Mouse (Mus musculus) cortical plate, adult 2 months (tissue): ENCODE measurements at regions not wholly inside any gene's neighbourhood (a gene's known extent, or its start where the extent isn't known, plus 50 kb on each side); places are given as distances from the start of the nearest gene placed in this dataset.

ENCODE experiments used
- H3K27ac ChIP-seq: fragments of 200-500 bp; 2 replicates; pipeline ENCODE4 v1.5.1; 2012; ENCODE audit warnings: low read length, control low read depth, inconsistent platforms; ENCODE audit not compliant: insufficient read depth
- H3K4me1 ChIP-seq: fragments of 200-500 bp; 2 replicates; pipeline ENCODE4 v1.6.1; 2011; ENCODE audit warnings: low read length; ENCODE audit not compliant: control insufficient read depth, insufficient read depth
- H3K4me3 ChIP-seq: fragments of 200-500 bp; 2 replicates; pipeline ENCODE4 v1.5.1; 2011; ENCODE audit warnings: mild to moderate bottlenecking, low read length, control low read depth; ENCODE audit not compliant: insufficient read depth
- CTCF ChIP-seq: fragments of 200-500 bp; IDR thresholded peaks from 2 replicates; pipeline ENCODE4 v1.5.1; 2011; ENCODE audit warnings: mild to moderate bottlenecking, control low read depth, low read length; ENCODE audit not compliant: insufficient read depth; ENCODE audit errors: extremely low read depth
- POLR2A ChIP-seq: fragments of 200-500 bp; IDR thresholded peaks from 2 replicates; pipeline ENCODE4 v1.6.1; 2011; ENCODE audit warnings: mild to moderate bottlenecking, low read length, control low read depth; ENCODE audit not compliant: insufficient read depth; ENCODE audit errors: extremely low read depth

GRCm38 (mm10) chr17:44366438-44366837, 178.1 kb downstream of the Clic5 start:
- Histone ChIP-seq H3K4me3 (no peak overlapping the region), H3K27ac (no peak overlapping the region), H3K4me1 (no peaks in the 10 kb centered on the region; the same call in 1 of the 2 replicates)
- TF ChIP-seq CTCF (no peak), POLR2A (no peak)

DNA sequence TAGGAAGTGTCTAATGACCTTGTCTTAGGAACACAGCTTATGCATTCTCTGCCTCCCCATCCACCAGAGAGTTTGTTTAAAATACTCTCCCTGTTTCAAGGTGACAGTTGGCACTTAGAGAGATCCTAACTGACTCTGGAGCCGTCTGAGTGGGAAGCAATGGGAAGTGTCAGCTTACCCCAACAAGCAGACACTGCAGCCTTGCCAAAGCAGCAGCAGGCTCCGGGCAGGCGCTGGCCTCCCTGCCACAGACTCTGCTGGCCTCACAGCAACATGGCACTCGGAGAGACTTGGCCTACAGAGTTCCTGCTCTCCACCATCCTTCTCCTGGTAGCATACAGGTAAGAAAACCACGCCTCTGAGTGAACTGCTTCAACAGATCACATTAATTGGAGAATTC, 179.2 kb downstream of the Clic5 start:
- Histone ChIP-seq H3K4me1 (no peaks in the 10 kb centered on the region; the same call in 1 of the 2 replicates), H3K27ac (no peak overlapping the region), H3K4me3 (no peak overlapping the region)
- TF ChIP-seq POLR2A (no peak), CTCF (no peak)

DNA sequence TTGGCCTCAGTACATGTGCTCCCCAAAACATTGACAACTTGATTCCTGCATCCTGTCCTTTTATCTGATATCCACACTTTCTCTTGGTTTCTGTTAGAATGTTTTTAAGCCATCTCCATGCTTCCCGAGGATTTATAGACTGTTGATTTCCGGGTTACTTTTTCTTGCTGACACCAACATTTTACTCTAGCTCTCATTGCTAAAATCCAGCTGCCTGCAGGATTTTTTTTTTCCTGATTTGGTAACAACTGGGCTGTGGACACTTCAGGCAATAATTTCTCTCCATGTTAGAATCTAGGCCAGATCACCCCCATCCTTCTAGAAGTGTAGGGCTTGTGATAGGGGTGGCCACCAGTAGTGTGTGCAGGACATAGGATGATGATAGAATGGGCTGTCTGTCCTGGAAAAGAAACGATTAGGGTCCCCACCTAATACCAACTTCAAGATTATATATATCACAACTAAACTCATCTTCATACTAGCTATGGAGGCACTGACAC, 182.6 kb downstream of the Clic5 start:
- TF ChIP-seq POLR2A = no peak
- TF ChIP-seq CTCF = no peak
- no peak overlapping the region for H3K4me3 ChIP-seq

DNA sequence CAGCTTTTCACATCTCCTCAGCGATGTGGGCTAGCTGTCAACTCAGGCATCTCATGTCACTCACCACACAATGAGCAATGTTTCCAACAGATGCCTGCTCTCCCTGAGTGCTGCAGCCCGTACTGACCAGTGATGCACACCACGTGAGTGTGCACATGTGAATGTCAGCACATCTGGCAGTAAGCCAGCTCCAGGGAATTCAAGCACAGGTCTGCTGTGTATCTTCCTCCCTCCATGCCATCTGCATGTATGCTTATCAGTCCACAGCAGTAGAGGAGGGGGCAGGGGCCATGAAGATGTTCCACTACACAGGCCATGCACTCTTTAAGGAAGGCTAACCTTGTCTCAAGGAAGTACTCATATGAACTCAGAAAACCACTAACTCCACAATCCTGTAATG, 183.2 kb downstream of the Clic5 start:
- Histone ChIP-seq H3K4me1 (no peaks in the 10 kb centered on the region; the same call in 1 of the 2 replicates), H3K27ac (no peak overlapping the region), H3K4me3 (no peak overlapping the region)
- TF ChIP-seq POLR2A = no peak
- TF ChIP-seq CTCF = no peak

More for the DNA sequence above, 182.6 kb downstream of the Clic5 start:
- Histone ChIP-seq H3K4me1 (no peaks in the 10 kb centered on the region; the same call in 1 of the 2 replicates), H3K27ac (no peak overlapping the region)

DNA sequence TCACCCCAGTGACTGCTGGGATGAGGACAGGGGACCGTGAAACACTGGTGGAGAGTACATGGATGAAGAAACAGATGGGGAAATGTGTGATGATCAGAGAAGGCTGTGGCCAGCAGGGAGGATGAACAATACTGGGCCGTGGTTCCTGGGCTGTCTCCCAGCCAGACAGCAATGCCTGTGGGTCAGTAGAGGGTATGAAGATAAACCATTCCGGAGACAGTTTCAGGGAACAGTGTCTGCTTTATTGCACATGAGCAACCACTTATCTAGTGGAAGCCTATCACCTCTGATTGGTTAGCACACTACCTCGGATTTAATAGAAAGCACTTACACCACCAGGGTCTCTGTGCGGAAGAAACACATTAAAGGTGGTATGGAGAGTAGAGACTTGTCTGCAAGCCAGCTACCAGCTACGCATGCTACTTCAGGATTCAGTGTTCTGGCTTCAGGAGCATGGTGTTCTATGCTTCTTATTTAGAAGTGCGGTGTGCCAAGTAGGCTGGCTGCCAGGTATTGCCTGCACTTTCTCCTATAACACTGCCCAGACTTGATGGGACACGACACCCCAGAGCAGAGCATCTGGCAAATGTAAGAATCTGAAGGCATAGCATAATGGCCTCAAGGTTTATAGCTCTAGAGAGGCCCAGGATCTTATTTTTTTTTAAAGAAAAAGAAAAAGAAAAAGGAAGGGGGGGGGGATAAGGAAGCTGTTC, 185.5 kb downstream of the Clic5 start:
- H3K4me1 ChIP-seq = no peaks in the 10 kb centered on the region
- no peak overlapping the region for H3K27ac ChIP-seq
- H3K4me3 ChIP-seq = no peak overlapping the region
- TF ChIP-seq CTCF (no peak), POLR2A (no peak)

DNA sequence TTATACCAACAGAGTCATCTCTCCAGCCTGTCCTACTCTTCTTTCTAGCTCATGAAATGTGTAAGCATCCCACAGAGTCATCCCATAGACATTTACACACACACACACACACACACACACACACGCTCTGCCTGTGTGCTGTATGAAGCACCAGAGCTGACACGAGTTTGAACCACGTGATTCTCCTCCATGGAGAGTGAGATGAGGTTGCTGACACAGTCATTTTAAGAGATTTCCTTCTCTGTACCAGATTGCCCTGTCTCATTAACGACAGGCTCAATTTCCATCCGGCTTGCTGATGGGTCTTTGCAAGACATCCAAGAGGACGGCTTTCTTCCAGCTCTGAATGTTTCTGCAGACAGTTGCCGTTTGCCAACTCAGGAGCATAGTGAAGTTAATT, 190.0 kb downstream of the Clic5 start:
- Histone ChIP-seq H3K4me3 (no peak overlapping the region), H3K4me1 (no peaks in the 10 kb centered on the region), H3K27ac (no peak overlapping the region)
- TF ChIP-seq CTCF = no peak
- TF ChIP-seq POLR2A = no peak

- Histone ChIP-seq H3K4me3 (no peak overlapping the region), H3K4me1 (no peaks in the 10 kb centered on the region), H3K27ac (no peak overlapping the region)
- TF ChIP-seq POLR2A = no peak
- TF ChIP-seq CTCF = no peak
Measured at GRCm38 (mm10) chr17:44388916-44389315, 200.5 kb downstream of the Clic5 start.

- no peaks in the 10 kb centered on the region for H3K4me1 ChIP-seq
Measured at GRCm38 (mm10) chr17:44397829-44398228, 209.4 kb downstream of the Clic5 start.

DNA sequence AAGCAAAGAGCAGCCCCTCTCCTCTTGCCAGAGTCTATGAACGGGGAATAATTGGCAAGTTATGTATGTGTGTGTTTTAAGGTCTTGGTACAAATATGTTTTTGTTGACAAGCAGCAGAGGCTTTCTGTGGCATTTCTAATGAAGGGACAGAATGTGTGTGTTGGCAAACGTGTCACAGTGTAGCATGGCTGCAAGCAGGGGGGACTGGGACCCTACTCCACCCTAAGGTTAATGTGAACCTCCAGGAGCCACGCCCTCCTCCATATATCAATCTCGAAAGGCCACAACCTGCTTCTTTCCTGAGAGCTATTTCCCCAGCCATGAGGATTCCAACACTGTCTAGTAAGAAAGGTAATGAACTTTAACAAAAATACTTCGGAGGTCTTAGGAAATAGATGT, 209.8 kb downstream of the Clic5 start:
- TF ChIP-seq POLR2A = no peak
- TF ChIP-seq CTCF = no peak
- Histone ChIP-seq H3K4me3 (no peak overlapping the region), H3K27ac (no peak overlapping the region), H3K4me1 (no peaks in the 10 kb centered on the region)

More at GRCm38 (mm10) chr17:44397829-44398228, 209.4 kb downstream of the Clic5 start:
- Histone ChIP-seq H3K4me3 (no peak overlapping the region), H3K27ac (no peak overlapping the region)
- TF ChIP-seq POLR2A = no peak
- TF ChIP-seq CTCF = no peak

DNA sequence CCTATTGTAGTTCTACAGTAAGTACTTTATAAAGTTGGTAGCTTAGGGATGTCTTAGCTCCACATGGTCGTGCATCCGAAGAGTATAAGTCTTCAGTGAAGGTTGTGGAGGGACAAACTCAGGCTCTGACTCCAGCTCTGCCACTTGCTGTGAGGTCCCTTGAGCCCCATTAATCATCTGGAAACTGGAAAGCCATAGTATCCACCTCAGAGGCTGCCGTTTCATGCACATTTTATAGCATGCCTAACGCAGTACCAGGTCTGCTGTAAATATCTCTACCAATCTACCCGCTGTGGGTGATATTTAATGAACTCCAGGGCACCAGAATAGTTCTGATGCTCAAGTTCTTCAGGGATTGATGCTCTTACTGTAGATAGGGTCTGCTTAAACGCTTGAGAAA, 216.5 kb downstream of the Clic5 start:
- TF ChIP-seq CTCF = no peak
- no peak for TF ChIP-seq POLR2A
- Histone ChIP-seq H3K4me3 (no peak overlapping the region), H3K4me1 (no peaks in the 10 kb centered on the region), H3K27ac (no peak overlapping the region)

DNA sequence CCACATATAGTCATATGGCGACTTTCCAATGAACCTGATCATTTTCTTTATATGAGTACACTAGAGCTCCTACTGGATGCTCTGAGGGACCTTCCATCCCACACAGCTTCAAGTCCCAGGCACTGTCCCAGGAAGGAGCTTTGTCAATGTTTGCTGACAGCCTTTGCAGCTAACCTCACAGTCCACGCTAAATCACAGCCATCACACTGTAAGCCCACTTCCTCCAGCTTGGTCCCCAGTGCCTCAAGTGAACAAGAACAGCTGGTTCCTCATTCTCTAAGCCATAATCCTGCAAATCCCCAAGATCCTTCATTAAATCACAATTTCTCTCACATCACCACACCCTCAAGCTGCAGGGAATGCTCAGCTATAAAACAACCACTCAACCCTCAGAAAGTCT, 222.6 kb downstream of the Clic5 start:
- no peak overlapping the region for H3K27ac ChIP-seq
- TF ChIP-seq CTCF (no peak), POLR2A (no peak)
- H3K4me1 ChIP-seq = no peaks in the 10 kb centered on the region
- H3K4me3 ChIP-seq = no peak overlapping the region
